In genomic region chr4:106720631-106721030, GRCm38 (mm10) we compare ENCODE assay signal across 18 mouse cellular contexts. TPM values are rescaled to one million over a fixed set of nuclear protein-coding genes. Genes with fewer than 3 reads are reported as not detected.
DNase-seq lines count a peak whose midpoint lies in the region.
"Had no signal": no experiment of that assay in that cellular context is flagged by ENCODE, and none has a peak within 500 bp of the region (broad histone marks: within the 10 kb centered on the region; RNA-seq: fewer than 3 reads in every experiment).

No protein-coding gene starts in this region.

- peak; percentile 74 for DNase-seq in gastrocnemius, adult 18-20 months (ENCODE audit: low spot score)
- DNase-seq in gastrocnemius, postnatal 36 days: no peak
- DNase-seq in kidney, adult 8-10 months: peak; percentile 47 to 55
- DNase-seq in kidney, postnatal 14 days: no peak
- DNase-seq in cerebellum, postnatal 10 days: peak; percentile 70 to 74
- DNase-seq in skeletal muscle tissue, adult 2 months (ENCODE audit: low read depth, low spot score): peak; percentile 61
- no peak for DNase-seq in heart, postnatal 10 days
- DNase-seq: adrenal gland, adult 2 months; B cell, adult 2 months; forebrain, postnatal 0 days; heart, postnatal 14 days; lung, adult 18-20 months; lung, postnatal 10 days; thymus, postnatal 14 days had no signal

- intact Hi-C loops in gastrocnemius, postnatal 36 days (cut with DNase I): no loop called here
- intact Hi-C loops in heart, postnatal 10 days (cut with DNase I): no loop called here

RNA-seq across cellular contexts. Expression of gene Mroh7, which starts 10.1 kb away (rescaled TPM):
- under 1 TPM; 0.09 to 0.50 TPM for total RNA-seq in gastrocnemius, adult 18-20 months (2021)
- total RNA-seq in gastrocnemius, postnatal 36 days (2021): under 1 TPM; 0.47 to 0.64 TPM
- total RNA-seq in heart, postnatal 10 days (2021): under 1 TPM; 0.29 to 0.60 TPM
- total RNA-seq: CH12.LX had no signal

RNA-seq across cellular contexts. Expression of gene Fam151a, which starts 13.1 kb away (rescaled TPM):
- not detected for total RNA-seq in gastrocnemius, adult 18-20 months (2021)
- not detected for total RNA-seq in gastrocnemius, postnatal 36 days (2021)
- under 1 TPM; 0.36 to 0.62 TPM for total RNA-seq in heart, postnatal 10 days (2021)
- total RNA-seq: forebrain, postnatal 0 days; G1E; layer of hippocampus, adult 2 months; layer of hippocampus, postnatal 25 days had no signal

RNA-seq across cellular contexts. Expression of gene Ttc4, which starts 41.9 kb away (rescaled TPM):
- total RNA-seq in gastrocnemius, adult 18-20 months (2021): 10 to 100 TPM; 26.1 to 27.5 TPM
- 10 to 100 TPM; 21.6 to 24.4 TPM for total RNA-seq in gastrocnemius, postnatal 36 days (2021)
- 10 to 100 TPM; 19.9 to 21.9 TPM for total RNA-seq in heart, postnatal 10 days (2021)

Comparison
In these comparisons a context has a peak if more than half of its experiments do, and no peak if none do; other contexts are left out.
1. DNase-seq: peak in gastrocnemius, adult 18-20 months (single experiment), kidney, adult 8-10 months (2 of 2), cerebellum, postnatal 10 days (2 of 2) and skeletal muscle tissue, adult 2 months (single experiment); none in gastrocnemius, postnatal 36 days (0 of 2), kidney, postnatal 14 days (single experiment) and heart, postnatal 10 days (0 of 2).